Mouse (Mus musculus) B cell, adult 67 days (primary cell): ENCODE data around the gene Chrnb2. TPM values are rescaled to one million over a fixed set of nuclear protein-coding genes. Genes with fewer than 3 reads are reported as not detected.

Experiments used
- total RNA-seq, 2 experiments: library from RNA; stranded (reverse); gene quantifications; 4 replicates each; pipeline ENCODE4 v1.2.4; 2023

Gene Chrnb2
- total RNA-seq = 1 to 10 TPM in 1 of 2 experiments, under 1 TPM in 1; 0.95 to 1.7 TPM

DNA sequence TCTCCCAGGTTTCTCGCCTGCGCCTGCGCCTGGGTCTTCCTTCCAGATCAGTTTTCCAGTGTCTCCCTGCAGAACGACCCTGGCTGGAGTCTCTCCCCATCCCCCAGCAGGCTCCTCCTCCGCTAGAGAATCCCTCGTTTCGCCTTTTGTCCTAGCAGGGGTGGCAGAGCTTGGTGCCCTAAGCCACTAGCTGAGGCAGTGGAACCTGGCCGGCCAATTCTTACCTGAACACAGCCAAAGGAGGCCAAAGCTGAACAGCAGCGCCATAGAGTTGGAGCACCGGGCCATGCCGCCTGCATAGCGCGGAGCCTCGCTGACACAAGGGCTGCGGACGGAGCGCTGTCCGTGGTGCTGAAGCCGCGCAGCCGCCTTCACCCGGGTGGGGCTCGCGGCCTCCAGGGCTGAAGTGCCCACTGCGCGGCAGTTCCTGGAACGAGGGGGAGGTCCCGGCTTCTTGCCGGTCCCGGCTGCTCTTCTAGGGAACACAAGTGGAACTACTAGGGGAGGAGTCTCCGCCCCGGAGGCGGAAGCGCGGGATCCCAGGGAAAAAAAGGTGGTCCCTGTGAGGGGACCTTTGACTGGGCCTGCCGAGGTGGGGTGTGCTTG, at the start of gene Chrnb2:
Chrnb2 (minus strand) TSS at position 514 of the 606 bp plus-strand sequence.

GRCm38 (mm10) chr3:89772968-89773709, 8.7 kb upstream of the Chrnb2 start, which contains the start of gene Ube2q1:
Ube2q1 (plus strand) TSS chr3:89773616.

GRCm38 (mm10) chr3:89714359-89715206, 49.8 kb downstream of the Chrnb2 start, which contains the start of gene Adar:
Adar (plus strand) TSS chr3:89715022.

Other genes with a start within 250 kb of the Chrnb2 start
- under 1 TPM in 1 of 2 experiments, not detected in 1; 0.17 TPM for gene Kcnn3, start 244.5 kb downstream of the Chrnb2 start, total RNA-seq
- 100 to 1,000 TPM; 154 to 190 TPM for gene Adar, start 49.6 kb downstream of the Chrnb2 start, total RNA-seq
- 100 to 1,000 TPM; 118 to 123 TPM for gene Ube2q1, start 9.0 kb upstream of the Chrnb2 start, total RNA-seq
- gene She, start 66.7 kb upstream of the Chrnb2 start, total RNA-seq = not detected
- 10 to 100 TPM; 16.5 to 16.8 TPM for gene Il6ra, start 148.6 kb upstream of the Chrnb2 start, total RNA-seq
- 10 to 100 TPM; 73.8 to 83.4 TPM for gene Atp8b2, start 198.9 kb upstream of the Chrnb2 start, total RNA-seq
- 10 to 100 TPM; 57.4 to 62.6 TPM for gene Hax1, start 234.1 kb upstream of the Chrnb2 start, total RNA-seq